In the genomic region with DNA sequence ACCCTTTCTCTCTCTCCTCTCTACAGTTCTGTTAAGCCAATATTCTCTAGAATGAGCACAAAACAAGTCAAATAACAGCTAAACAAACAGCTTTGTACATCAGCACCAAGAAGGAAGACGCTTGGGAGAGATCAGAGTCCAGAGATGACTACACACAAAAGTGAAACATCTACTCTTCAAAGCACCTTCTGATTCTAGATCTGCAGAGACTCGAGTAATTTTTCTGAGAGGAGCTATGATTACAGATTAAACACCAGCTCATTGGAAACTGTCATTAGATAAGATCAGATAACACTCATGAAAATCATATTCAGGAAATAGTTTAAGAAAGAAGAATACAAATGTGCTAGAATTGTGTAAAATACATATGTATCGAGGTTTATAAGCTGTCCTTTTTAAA, we compare ENCODE assay signal across 24 mouse cellular contexts.
"Had no signal": no experiment of that assay in that cellular context is flagged by ENCODE, and none has a peak within 500 bp of the region (broad histone marks: within the 10 kb centered on the region; RNA-seq: fewer than 3 reads in every experiment).

No protein-coding gene starts in this region.

- H3K4me3 ChIP-seq: heart, adult 2 months; heart, embryonic 13.5 days; heart, embryonic 15.5 days; hindbrain, embryonic 13.5 days; hindbrain, embryonic 15.5 days; layer of hippocampus, adult 2 months; limb, embryonic 13.5 days; limb, embryonic 15.5 days; liver, embryonic 12.5 days had no signal

- H3K36me3 ChIP-seq: heart, embryonic 13.5 days; heart, embryonic 15.5 days; hindbrain, embryonic 13.5 days; hindbrain, embryonic 15.5 days; limb, embryonic 13.5 days; limb, embryonic 15.5 days; liver, embryonic 12.5 days had no signal

- H3K4me1 ChIP-seq: heart, embryonic 13.5 days; heart, embryonic 15.5 days; hindbrain, embryonic 13.5 days; hindbrain, embryonic 15.5 days; limb, embryonic 13.5 days; limb, embryonic 15.5 days; liver, embryonic 12.5 days had no signal

- H3K27me3 ChIP-seq: heart, embryonic 13.5 days; heart, embryonic 15.5 days; hindbrain, embryonic 13.5 days; hindbrain, embryonic 15.5 days; limb, embryonic 13.5 days; limb, embryonic 15.5 days; liver, embryonic 12.5 days had no signal

- H3K27ac ChIP-seq: heart, adult 2 months; heart, embryonic 13.5 days; heart, embryonic 15.5 days; hindbrain, embryonic 13.5 days; hindbrain, embryonic 15.5 days; hindbrain, postnatal 0 days; layer of hippocampus, adult 2 months; limb, embryonic 13.5 days; limb, embryonic 15.5 days; liver, embryonic 12.5 days; liver, embryonic 14.5 days had no signal

- H3K4me2 ChIP-seq: heart, embryonic 11.5 days; heart, embryonic 13.5 days; heart, embryonic 15.5 days; hindbrain, embryonic 13.5 days; hindbrain, embryonic 15.5 days; limb, embryonic 13.5 days; limb, embryonic 15.5 days; liver, embryonic 12.5 days had no signal

- H3K9ac ChIP-seq: heart, embryonic 13.5 days; heart, embryonic 15.5 days; hindbrain, embryonic 13.5 days; hindbrain, embryonic 15.5 days; limb, embryonic 13.5 days; limb, embryonic 15.5 days; liver, embryonic 12.5 days; liver, embryonic 14.5 days had no signal

- DNase-seq: gastrocnemius, postnatal 14 days; gastrocnemius, postnatal 36 days; heart, adult 11 months; heart, adult 2 months; heart, postnatal 14 days; heart, postnatal 36 days; kidney, adult 11 months; kidney, adult 2 months; kidney, postnatal 10 days; kidney, postnatal 25 days; kidney, postnatal 4 days; layer of hippocampus, postnatal 36 days; left cerebral cortex, postnatal 4 days had no signal

- H3K9me3 ChIP-seq: heart, embryonic 15.5 days; hindbrain, embryonic 13.5 days; hindbrain, embryonic 15.5 days; limb, embryonic 13.5 days; limb, embryonic 15.5 days; liver, embryonic 12.5 days had no signal
